Mouse (Mus musculus): Measurements from ENCODE around the gene Clec18a. TPM values are rescaled to one million over a fixed set of nuclear protein-coding genes. Genes with fewer than 3 reads are reported as not detected.
"Not testable (repeated sequence)": the region's sequence is repeated elsewhere in the genome, so short reads cannot be mapped to it uniquely, and the experiment has no call there.

Clec18a gene
- polyA plus RNA-seq, 1 experiment: not detected

GRCm38 (mm10) chr8:111032916-111033315 lies 59.3 kb downstream of the Clec18a start, which contains the start of gene Aars:
TSS of gene Aars (plus strand) at chr8:111033144.
- peak within 1 kb of the TSS; percentile 65 for H3K27ac ChIP-seq (ENCODE audit: control insufficient read depth, insufficient read depth, low read depth, low read length, poor library complexity)
- WGBS: 97% methylated on average over 7 of the region's 7 CpGs
- TF ChIP-seq POLR2A (IDR thresholded peaks at IDR 0.05; ENCODE audit: borderline replicate concordance, control insufficient read depth, low read depth, low read length): no peak
- TF ChIP-seq CTCF (IDR thresholded peaks at IDR 0.05; ENCODE audit: control insufficient read depth, insufficient read depth, low read length): no peak
- H3K4me3 ChIP-seq (replicated peaks; ENCODE audit: control insufficient read depth, low read depth, low read length): peak within 1 kb of the TSS; percentile 96
- H3K4me1 ChIP-seq (ENCODE audit: control insufficient read depth, insufficient read depth, low read length): no peaks in the 10 kb centered on the region; the same call in 1 of the 2 replicates

GRCm38 (mm10) chr8:111031572-111031971 lies 60.7 kb downstream of the Clec18a start, which contains the start of gene Ddx19b:
TSS of gene Ddx19b (minus strand) at chr8:111031751.
- TF ChIP-seq CTCF (IDR thresholded peaks at IDR 0.05; ENCODE audit: control insufficient read depth, insufficient read depth, low read length) (no peak), POLR2A (IDR thresholded peaks at IDR 0.05; ENCODE audit: borderline replicate concordance, control insufficient read depth, low read depth, low read length) (no peak)
- Histone ChIP-seq H3K27ac (ENCODE audit: control insufficient read depth, insufficient read depth, low read depth, low read length, poor library complexity) (no peak within 1 kb of the TSS), H3K4me1 (ENCODE audit: control insufficient read depth, insufficient read depth, low read length) (peaks cover 2% of the 10 kb centered on the region; the same call in 1 of the 2 replicates), H3K4me3 (replicated peaks; ENCODE audit: control insufficient read depth, low read depth, low read length) (no peak within 1 kb of the TSS)
- WGBS: 92% methylated on average over 19 of the region's 19 CpGs

GRCm38 (mm10) chr8:111030045-111030444 lies 62.2 kb downstream of the Clec18a start:
- Histone ChIP-seq H3K4me3 (replicated peaks; ENCODE audit: control insufficient read depth, low read depth, low read length) (peak overlapping the region; percentile 30), H3K27ac (ENCODE audit: control insufficient read depth, insufficient read depth, low read depth, low read length, poor library complexity) (no peak overlapping the region), H3K4me1 (ENCODE audit: control insufficient read depth, insufficient read depth, low read length) (peaks cover 2% of the 10 kb centered on the region; the same call in 1 of the 2 replicates)
- no peak for TF ChIP-seq POLR2A (IDR thresholded peaks at IDR 0.05; ENCODE audit: borderline replicate concordance, control insufficient read depth, low read depth, low read length)
- TF ChIP-seq CTCF (IDR thresholded peaks at IDR 0.05; ENCODE audit: control insufficient read depth, insufficient read depth, low read length): no peak
- 73% methylated on average over 6 of the region's 6 CpGs for WGBS

DNA sequence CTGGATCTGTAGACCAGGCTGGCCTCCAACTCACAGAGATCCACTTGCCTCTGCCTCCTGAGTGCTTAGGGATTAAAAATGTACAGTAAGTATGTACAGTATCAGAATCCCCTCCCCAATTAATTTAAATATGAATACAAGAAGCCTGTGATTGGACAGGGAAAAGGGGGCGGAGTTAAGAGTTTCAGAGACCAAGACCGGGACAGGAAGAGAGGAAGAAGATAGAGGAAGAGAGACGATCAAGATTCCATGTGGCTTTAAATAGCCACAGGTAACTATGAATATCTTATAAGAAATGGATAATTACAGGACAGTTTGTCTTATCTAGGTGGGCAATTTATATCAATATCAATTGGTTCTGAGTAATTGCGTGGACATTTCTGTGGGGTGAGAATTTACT lies 62.6 kb downstream of the Clec18a start:
- TF ChIP-seq POLR2A (IDR thresholded peaks at IDR 0.05; ENCODE audit: borderline replicate concordance, control insufficient read depth, low read depth, low read length) (no peak), CTCF (IDR thresholded peaks at IDR 0.05; ENCODE audit: control insufficient read depth, insufficient read depth, low read length) (no peak)
- WGBS: 36% methylated on average over 4 of the region's 4 CpGs
- peaks cover 2% of the 10 kb centered on the region; the same call in 1 of the 2 replicates for H3K4me1 ChIP-seq (ENCODE audit: control insufficient read depth, insufficient read depth, low read length)
- H3K4me3 ChIP-seq (replicated peaks; ENCODE audit: control insufficient read depth, low read depth, low read length): no peak overlapping the region
- H3K27ac ChIP-seq (ENCODE audit: control insufficient read depth, insufficient read depth, low read depth, low read length, poor library complexity): no peak overlapping the region

- WGBS: under 1% methylated on average over 31 of the region's 31 CpGs
- peak overlapping the region; percentile 70 for H3K4me3 ChIP-seq (replicated peaks; ENCODE audit: control insufficient read depth, low read depth, low read length)
- TF ChIP-seq POLR2A (IDR thresholded peaks at IDR 0.05; ENCODE audit: borderline replicate concordance, control insufficient read depth, low read depth, low read length) (peak; percentile 55; the same call in 1 of the 2 replicates), CTCF (IDR thresholded peaks at IDR 0.05; ENCODE audit: control insufficient read depth, insufficient read depth, low read length) (no peak)
- peaks cover 2% of the 10 kb centered on the region; the same call in 1 of the 2 replicates for H3K4me1 ChIP-seq (ENCODE audit: control insufficient read depth, insufficient read depth, low read length)
- H3K27ac ChIP-seq (ENCODE audit: control insufficient read depth, insufficient read depth, low read depth, low read length, poor library complexity): peak overlapping the region; percentile 77
Observed at GRCm38 (mm10) chr8:111027391-111027937, 64.8 kb downstream of the Clec18a start.

DNA sequence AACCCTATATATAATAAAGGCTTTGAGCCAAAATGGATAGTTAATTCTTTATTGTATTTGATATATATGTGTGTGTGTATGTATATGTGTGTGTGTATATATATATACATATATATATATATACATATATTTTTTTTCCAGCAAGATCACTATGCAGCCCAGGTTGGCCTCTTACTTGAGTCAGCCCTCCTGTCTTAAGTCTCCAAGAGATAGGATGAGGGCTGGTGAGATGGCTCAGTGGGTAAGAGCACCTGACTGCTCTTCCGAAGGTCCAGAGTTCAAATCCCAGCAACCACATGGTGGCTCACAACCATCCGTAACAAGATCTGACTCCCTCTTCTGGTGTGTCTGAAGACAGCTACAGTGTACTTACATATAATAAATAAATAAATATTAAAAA lies 65.6 kb downstream of the Clec18a start:
- not testable (repeated sequence) for H3K4me3 ChIP-seq (replicated peaks; ENCODE audit: control insufficient read depth, low read depth, low read length); H3K4me1 ChIP-seq (ENCODE audit: control insufficient read depth, insufficient read depth, low read length); H3K27ac ChIP-seq (ENCODE audit: control insufficient read depth, insufficient read depth, low read depth, low read length, poor library complexity)
- 89% methylated on average over 2 of the region's 2 CpGs for WGBS

GRCm38 (mm10) chr8:111010230-111010991 lies 81.8 kb downstream of the Clec18a start:
- WGBS: 85% methylated on average over 9 of the region's 10 CpGs
- not testable (repeated sequence) for H3K4me3 ChIP-seq (replicated peaks; ENCODE audit: control insufficient read depth, low read depth, low read length); H3K27ac ChIP-seq (ENCODE audit: control insufficient read depth, insufficient read depth, low read depth, low read length, poor library complexity); H3K4me1 ChIP-seq (ENCODE audit: control insufficient read depth, insufficient read depth, low read length)

Other genes with a start within 250 kb of the Clec18a start
- 27.6 and 59.9 TPM in 2 replicates for gene Cog4, start 245.8 kb downstream of the Clec18a start, polyA plus RNA-seq (2011; ENCODE audit: insufficient read depth, insufficient read length, low replicate concordance, missing spikeins)
- gene Sf3b3, start 245.6 kb downstream of the Clec18a start, polyA plus RNA-seq (2011; ENCODE audit: insufficient read depth, insufficient read length, low replicate concordance, missing spikeins): 37.8 and 56.3 TPM in 2 replicates
- 4.6 and 10.9 TPM in 2 replicates for gene Fuk, start 189.9 kb downstream of the Clec18a start, polyA plus RNA-seq (2011; ENCODE audit: insufficient read depth, insufficient read length, low replicate concordance, missing spikeins)
- 16.1 and 29.4 TPM in 2 replicates for gene St3gal2, start 172.5 kb downstream of the Clec18a start, polyA plus RNA-seq (2011; ENCODE audit: insufficient read depth, insufficient read length, low replicate concordance, missing spikeins)
- 13.5 and 17.3 TPM in 2 replicates for gene Ddx19a, start 94.6 kb downstream of the Clec18a start, polyA plus RNA-seq (2011; ENCODE audit: insufficient read depth, insufficient read length, low replicate concordance, missing spikeins)
- 1.8 and 3.4 TPM in 2 replicates for gene Ddx19b, start 60.7 kb downstream of the Clec18a start, polyA plus RNA-seq (2011; ENCODE audit: insufficient read depth, insufficient read length, low replicate concordance, missing spikeins)
- 31.6 and 48.3 TPM in 2 replicates for gene Aars, start 59.3 kb downstream of the Clec18a start, polyA plus RNA-seq (2011; ENCODE audit: insufficient read depth, insufficient read length, low replicate concordance, missing spikeins)
- not detected in 2 replicates for gene Exosc6, start 36.1 kb downstream of the Clec18a start, polyA plus RNA-seq (2011; ENCODE audit: insufficient read depth, insufficient read length, low replicate concordance, missing spikeins)
- gene Pdpr, start 2.2 kb upstream of the Clec18a start, polyA plus RNA-seq (2011; ENCODE audit: insufficient read depth, insufficient read length, low replicate concordance, missing spikeins): 1.8 and 2.3 TPM in 2 replicates
- 6.5 and 17.7 TPM in 2 replicates for gene Glg1, start 166.8 kb upstream of the Clec18a start, polyA plus RNA-seq (2011; ENCODE audit: insufficient read depth, insufficient read length, low replicate concordance, missing spikeins)
- gene Rfwd3, start 207.8 kb upstream of the Clec18a start, polyA plus RNA-seq (2011; ENCODE audit: insufficient read depth, insufficient read length, low replicate concordance, missing spikeins): 34.4 and 38.9 TPM in 2 replicates
- 7.2 and 24.3 TPM in 2 replicates for gene Mlkl, start 245.8 kb upstream of the Clec18a start, polyA plus RNA-seq (2011; ENCODE audit: insufficient read depth, insufficient read length, low replicate concordance, missing spikeins)

Measured in bone marrow, adult 2 months (tissue).